Comparison of ENCODE assay signal across 14 mouse cellular contexts in genomic region chr2:133669821-133670220, GRCm38 (mm10).
DNase-seq lines count a peak whose midpoint lies in the region; ATAC-seq lines count a peak whose summit lies in the region.
"Had no signal": no experiment of that assay in that cellular context is flagged by ENCODE, and none has a peak within 500 bp of the region (broad histone marks: within the 10 kb centered on the region; RNA-seq: fewer than 3 reads in every experiment).

No protein-coding gene starts in this region.

- H3K27me3 ChIP-seq in embryonic facial prominence, embryonic 14.5 days (replicated peaks; ENCODE audit: control insufficient read depth, insufficient read depth, low read length), result no peaks in the 10 kb centered on the region
- no peaks in the 10 kb centered on the region for H3K27me3 ChIP-seq in embryonic facial prominence, embryonic 10.5 days (replicated peaks; ENCODE audit: low read depth, poor library complexity, severe bottlenecking)
- H3K27me3 ChIP-seq in hindbrain, embryonic 15.5 days, result no peaks in the 10 kb centered on the region
- no peaks in the 10 kb centered on the region for H3K27me3 ChIP-seq in hindbrain, embryonic 12.5 days
- H3K27me3 ChIP-seq: embryonic facial prominence, embryonic 13.5 days; heart, embryonic 13.5 days; kidney, embryonic 15.5 days; liver, embryonic 13.5 days had no signal

- no peaks in the 10 kb centered on the region for H3K9me3 ChIP-seq in embryonic facial prominence, embryonic 14.5 days (ENCODE audit: control insufficient read depth, low read length)
- no peaks in the 10 kb centered on the region for H3K9me3 ChIP-seq in embryonic facial prominence, embryonic 10.5 days
- no peaks in the 10 kb centered on the region for H3K9me3 ChIP-seq in hindbrain, embryonic 15.5 days
- no peaks in the 10 kb centered on the region for H3K9me3 ChIP-seq in hindbrain, embryonic 12.5 days (replicated peaks)
- H3K9me3 ChIP-seq: embryonic facial prominence, embryonic 13.5 days; heart, embryonic 13.5 days; kidney, embryonic 15.5 days; liver, embryonic 13.5 days had no signal

- no peaks in the 10 kb centered on the region for H3K4me1 ChIP-seq in embryonic facial prominence, embryonic 14.5 days (ENCODE audit: control insufficient read depth, insufficient read depth, low read length)
- no peaks in the 10 kb centered on the region for H3K4me1 ChIP-seq in embryonic facial prominence, embryonic 10.5 days
- H3K4me1 ChIP-seq in hindbrain, embryonic 15.5 days (replicated peaks), result no peaks in the 10 kb centered on the region; the same call in 1 of the 2 replicates
- no peaks in the 10 kb centered on the region for H3K4me1 ChIP-seq in hindbrain, embryonic 12.5 days
- H3K4me1 ChIP-seq: heart, embryonic 13.5 days; kidney, embryonic 15.5 days; liver, embryonic 13.5 days had no signal

- peak; percentile 47; the same call in 1 of the 2 replicates for ATAC-seq in embryonic facial prominence, embryonic 14.5 days (ENCODE audit: low read depth)
- ATAC-seq in hindbrain, embryonic 15.5 days (ENCODE audit: low FRiP score, low read depth), result peak; percentile 87
- no peak for ATAC-seq in hindbrain, embryonic 12.5 days (ENCODE audit: low FRiP score)

- no peaks in the 10 kb centered on the region for H3K36me3 ChIP-seq in embryonic facial prominence, embryonic 14.5 days (ENCODE audit: control insufficient read depth, insufficient read depth, low read length)
- H3K36me3 ChIP-seq in embryonic facial prominence, embryonic 10.5 days (replicated peaks), result no peaks in the 10 kb centered on the region
- H3K36me3 ChIP-seq in hindbrain, embryonic 15.5 days, result no peaks in the 10 kb centered on the region
- no peaks in the 10 kb centered on the region for H3K36me3 ChIP-seq in hindbrain, embryonic 12.5 days
- H3K36me3 ChIP-seq: embryonic facial prominence, embryonic 13.5 days; heart, embryonic 13.5 days; kidney, embryonic 15.5 days; liver, embryonic 13.5 days had no signal

- 68% methylated on average over 2 of the region's 2 CpGs for WGBS in embryonic facial prominence, embryonic 14.5 days
- 58% methylated on average over 2 of the region's 2 CpGs for WGBS in embryonic facial prominence, embryonic 10.5 days
- WGBS in hindbrain, embryonic 15.5 days, result 54% methylated on average over 2 of the region's 2 CpGs
- 71% methylated on average over 2 of the region's 2 CpGs for WGBS in hindbrain, embryonic 12.5 days

- no peak for DNase-seq in embryonic facial prominence, embryonic 14.5 days (ENCODE audit: low spot score)
- DNase-seq in embryonic facial prominence, embryonic 10.5 days (ENCODE audit: low spot score), result no peak
- DNase-seq in Muller cell, postnatal 12 days (ENCODE audit: inconsistent ontology term), result peak; percentile 59
- peak; percentile 32 for DNase-seq in gastrocnemius, postnatal 10 days
- no peak for DNase-seq in ovary, postnatal 14 days (ENCODE audit: low spot score)
- no peak for DNase-seq in ovary, adult 18-20 months (ENCODE audit: low spot score)
- DNase-seq: adrenal gland, adult 2 months; liver, embryonic 13.5 days; lung, postnatal 10 days had no signal

- no peak overlapping the region for H3K9ac ChIP-seq in embryonic facial prominence, embryonic 14.5 days (ENCODE audit: low read depth, low read length)
- H3K9ac ChIP-seq in hindbrain, embryonic 15.5 days, result no peak overlapping the region
- H3K9ac ChIP-seq in hindbrain, embryonic 12.5 days, result no peak overlapping the region
- H3K9ac ChIP-seq: embryonic facial prominence, embryonic 13.5 days; heart, embryonic 13.5 days; kidney, embryonic 15.5 days; liver, embryonic 13.5 days had no signal

- no peak overlapping the region for H3K27ac ChIP-seq in embryonic facial prominence, embryonic 14.5 days (replicated peaks; ENCODE audit: low read depth, low read length)
- H3K27ac ChIP-seq in embryonic facial prominence, embryonic 10.5 days (replicated peaks), result no peak overlapping the region
- no peak overlapping the region for H3K27ac ChIP-seq in hindbrain, embryonic 15.5 days (replicated peaks)
- no peak overlapping the region for H3K27ac ChIP-seq in hindbrain, embryonic 12.5 days
- H3K27ac ChIP-seq: embryonic facial prominence, embryonic 13.5 days; heart, embryonic 13.5 days; kidney, embryonic 15.5 days; liver, embryonic 13.5 days had no signal

- H3K4me3 ChIP-seq in embryonic facial prominence, embryonic 14.5 days (ENCODE audit: low read depth, low read length), result no peak overlapping the region
- H3K4me3 ChIP-seq in embryonic facial prominence, embryonic 10.5 days, result no peak overlapping the region
- H3K4me3 ChIP-seq in hindbrain, embryonic 15.5 days, result no peak overlapping the region
- H3K4me3 ChIP-seq in hindbrain, embryonic 12.5 days, result no peak overlapping the region
- H3K4me3 ChIP-seq: embryonic facial prominence, embryonic 13.5 days; heart, embryonic 13.5 days; kidney, embryonic 15.5 days; liver, embryonic 13.5 days had no signal

- H3K4me2 ChIP-seq in embryonic facial prominence, embryonic 14.5 days (ENCODE audit: low read depth, low read length), result no peak overlapping the region
- H3K4me2 ChIP-seq in hindbrain, embryonic 15.5 days, result no peak overlapping the region
- H3K4me2 ChIP-seq in hindbrain, embryonic 12.5 days (replicated peaks), result no peak overlapping the region
- H3K4me2 ChIP-seq: embryonic facial prominence, embryonic 13.5 days; heart, embryonic 13.5 days; kidney, embryonic 15.5 days; liver, embryonic 13.5 days had no signal

Comparison
In these comparisons a context has a peak if more than half of its experiments do, and no peak if none do; other contexts are left out.
1. DNase-seq: peak in Muller cell, postnatal 12 days (single experiment) and gastrocnemius, postnatal 10 days (single experiment); none in embryonic facial prominence, embryonic 14.5 days (single experiment), embryonic facial prominence, embryonic 10.5 days (single experiment), ovary, postnatal 14 days (single experiment) and ovary, adult 18-20 months (single experiment).